Mouse (Mus musculus) stomach, embryonic 16.5 days (tissue): ENCODE data around the gene Cnnm4. TPM values are rescaled to one million over a fixed set of nuclear protein-coding genes. Genes with fewer than 3 reads are reported as not detected.

Source experiments
- ATAC-seq: fragments of 200-750 bp; cut with Nextera tagmentation; 2 replicates; pipeline ENCODE4 v1.8.0; 2017; ENCODE audit warnings: moderate number of reproducible peaks, moderate TSS enrichment; ENCODE audit not compliant: insufficient read depth, low FRiP score
- H3K27ac ChIP-seq: fragments of 300-500 bp; sonication (generic); 2 replicates; pipeline ENCODE4 v1.5.1; 2014; ENCODE audit warnings: low read length
- H3K27me3 ChIP-seq: fragments of 300-500 bp; sonication (generic); 2 replicates; pipeline ENCODE4 v1.6.1; 2014; ENCODE audit warnings: low read length, control low read depth, mixed read lengths; ENCODE audit not compliant: control insufficient read depth, insufficient read depth
- H3K36me3 ChIP-seq: fragments of 300-500 bp; sonication (generic); 2 replicates; pipeline ENCODE4 v1.6.1; 2014; ENCODE audit warnings: low read length; ENCODE audit not compliant: control insufficient read depth, insufficient read depth
- H3K4me1 ChIP-seq: fragments of 300-500 bp; sonication (generic); 2 replicates; pipeline ENCODE4 v1.6.1; 2014; ENCODE audit warnings: low read length, control low read depth, mixed read lengths; ENCODE audit not compliant: control insufficient read depth, insufficient read depth
- H3K4me2 ChIP-seq: fragments of 300-500 bp; sonication (generic); 2 replicates; pipeline ENCODE4 v1.6.1; 2014; ENCODE audit warnings: low read depth, low read length, mixed read lengths
- H3K4me3 ChIP-seq: fragments of 300-500 bp; sonication (generic); replicated peaks from 2 replicates; pipeline ENCODE4 v1.5.1; 2014; ENCODE audit warnings: mild to moderate bottlenecking, low read length
- H3K9ac ChIP-seq: fragments of 300-500 bp; sonication (generic); 2 replicates; pipeline ENCODE4 v1.6.1; 2014; ENCODE audit warnings: low read length
- H3K9me3 ChIP-seq: fragments of 300-500 bp; sonication (generic); replicated peaks from 2 replicates; pipeline ENCODE4 v1.6.1; 2016; ENCODE audit warnings: low read length, control low read depth; ENCODE audit not compliant: control insufficient read depth
- WGBS: fragments of 180-500 bp; shearing (Covaris S2); extraction: QIAGEN DNeasy Blood & Tissue Kit; methylation state at CpG from one replicate; pipeline ENCODE4 v1.1.7; 2014; 5-methylcytosine and 5-hydroxymethylcytosine counted together
- polyA plus RNA-seq: library from polyadenylated mRNA; unstranded; fragments of >200 nt; fragmentation: Nextera tagmentation; extraction: Ambion mirVana; gene quantifications from 2 replicates; pipeline ENCODE4 v1.2.1, GENCODE M21; 2015

Cnnm4 gene
- polyA plus RNA-seq, 1 experiment from 2014 or later: 16.7 TPM

- 84% methylated on average over 12 of the region's 12 CpGs for WGBS
- Histone ChIP-seq H3K9ac (no peak overlapping the region), H3K36me3 (no peaks in the 10 kb centered on the region), H3K4me2 (no peak overlapping the region), H3K4me3 (no peak overlapping the region), H3K9me3 (no peaks in the 10 kb centered on the region), H3K27me3 (no peaks in the 10 kb centered on the region), H3K27ac (no peak overlapping the region), H3K4me1 (peaks cover 24% of the 10 kb centered on the region)
- ATAC-seq: no peak
Observed at GRCm38 (mm10) chr1:36479903-36480899, 8.8 kb downstream of the Cnnm4 start.

GRCm38 (mm10) chr1:36483825-36484224 lies 12.4 kb downstream of the Cnnm4 start:
- no peaks in the 10 kb centered on the region for H3K36me3 ChIP-seq
- no peak overlapping the region for H3K4me3 ChIP-seq
- 63% methylated on average over 4 of the region's 4 CpGs for WGBS
- H3K27ac ChIP-seq: no peak overlapping the region
- H3K9ac ChIP-seq: no peak overlapping the region
- peak; percentile 66 for ATAC-seq
- peaks cover 6% of the 10 kb centered on the region; the same call in 1 of the 2 replicates for H3K4me1 ChIP-seq
- no peaks in the 10 kb centered on the region for H3K27me3 ChIP-seq
- H3K4me2 ChIP-seq: no peak overlapping the region
- no peaks in the 10 kb centered on the region for H3K9me3 ChIP-seq

GRCm38 (mm10) chr1:36485080-36485479 lies 13.7 kb downstream of the Cnnm4 start:
- no peaks in the 10 kb centered on the region for H3K36me3 ChIP-seq
- no peak for ATAC-seq
- H3K27ac ChIP-seq: no peak overlapping the region
- H3K4me1 ChIP-seq: peaks cover 6% of the 10 kb centered on the region; the same call in 1 of the 2 replicates
- no peak overlapping the region for H3K4me3 ChIP-seq
- no peaks in the 10 kb centered on the region for H3K9me3 ChIP-seq
- no peak overlapping the region for H3K4me2 ChIP-seq
- WGBS: 40% methylated on average over 7 of the region's 7 CpGs
- no peaks in the 10 kb centered on the region for H3K27me3 ChIP-seq
- no peak overlapping the region for H3K9ac ChIP-seq

GRCm38 (mm10) chr1:36487111-36487510 lies 15.7 kb downstream of the Cnnm4 start:
- no peak overlapping the region for H3K4me2 ChIP-seq
- 83% methylated on average over 9 of the region's 9 CpGs for WGBS
- H3K27ac ChIP-seq: no peak overlapping the region
- no peaks in the 10 kb centered on the region for H3K9me3 ChIP-seq
- H3K9ac ChIP-seq: no peak overlapping the region
- ATAC-seq: no peak
- H3K36me3 ChIP-seq: no peaks in the 10 kb centered on the region
- peaks cover 9% of the 10 kb centered on the region for H3K4me1 ChIP-seq
- no peak overlapping the region for H3K4me3 ChIP-seq
- H3K27me3 ChIP-seq: no peaks in the 10 kb centered on the region

DNA sequence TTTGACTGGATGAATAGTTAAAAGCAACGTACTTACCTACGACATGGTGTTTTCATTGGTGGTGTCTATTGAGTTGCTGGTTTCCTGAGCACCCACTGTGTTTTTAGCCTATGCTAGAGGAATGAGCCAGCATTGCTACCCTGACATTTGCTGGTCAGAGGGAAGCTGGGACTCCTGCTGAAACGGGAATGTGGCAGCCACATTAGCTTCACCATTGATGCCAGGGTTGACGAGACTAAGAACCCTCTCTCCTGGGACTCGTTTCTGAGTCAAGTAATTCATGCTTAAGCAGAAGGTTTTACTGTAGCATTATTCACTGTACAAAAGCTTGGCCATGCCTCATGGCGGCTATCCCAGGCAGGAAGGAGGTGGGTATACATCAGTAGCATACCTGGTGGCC lies 18.2 kb downstream of the Cnnm4 start:
- Histone ChIP-seq H3K27me3 (no peaks in the 10 kb centered on the region), H3K4me3 (no peak overlapping the region), H3K36me3 (no peaks in the 10 kb centered on the region), H3K9ac (no peak overlapping the region), H3K4me1 (peaks cover 8% of the 10 kb centered on the region; the same call in 1 of the 2 replicates), H3K27ac (no peak overlapping the region), H3K9me3 (no peaks in the 10 kb centered on the region), H3K4me2 (no peak overlapping the region)
- 82% methylated on average over 6 of the region's 6 CpGs for WGBS
- ATAC-seq: no peak

GRCm38 (mm10) chr1:36492416-36493139 lies 21.2 kb downstream of the Cnnm4 start:
- H3K4me2 ChIP-seq: no peak overlapping the region
- H3K27me3 ChIP-seq: no peaks in the 10 kb centered on the region
- 0 out of 2 replicates have a peak overlapping the region, but pooled peaks have one; percentile 42 for H3K27ac ChIP-seq
- ATAC-seq: peak; percentile 87
- peaks cover 8% of the 10 kb centered on the region; the same call in 1 of the 2 replicates for H3K4me1 ChIP-seq
- H3K4me3 ChIP-seq: no peak overlapping the region
- H3K9ac ChIP-seq: peak overlapping the region; percentile 32; the same call in 1 of the 2 replicates
- WGBS: 38% methylated on average over 9 of the region's 9 CpGs
- H3K36me3 ChIP-seq: no peaks in the 10 kb centered on the region
- H3K9me3 ChIP-seq: no peaks in the 10 kb centered on the region

DNA sequence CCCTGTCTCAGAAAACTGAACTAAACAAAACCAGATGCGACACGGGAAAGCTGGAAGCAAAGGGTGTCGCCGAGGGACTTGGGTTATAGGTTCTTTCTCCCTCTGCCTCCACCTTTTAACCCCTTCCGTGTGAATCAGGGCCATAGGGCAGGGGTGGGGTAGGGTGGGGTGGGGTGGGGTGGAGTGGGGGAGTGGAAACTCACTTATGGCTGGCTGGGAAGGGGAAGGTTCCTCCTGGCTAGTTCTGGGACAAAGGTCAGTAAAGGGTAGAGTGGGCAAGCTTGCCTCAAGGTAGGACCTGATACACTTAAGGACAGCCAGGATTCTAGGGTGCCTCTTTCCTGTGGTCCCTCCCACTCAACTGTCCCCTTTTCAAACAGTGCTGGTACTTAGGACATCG lies 21.9 kb downstream of the Cnnm4 start:
- no peaks in the 10 kb centered on the region for H3K9me3 ChIP-seq
- H3K4me2 ChIP-seq: no peak overlapping the region
- no peak for ATAC-seq
- H3K27ac ChIP-seq: no peak overlapping the region
- no peaks in the 10 kb centered on the region for H3K36me3 ChIP-seq
- no peaks in the 10 kb centered on the region for H3K27me3 ChIP-seq
- H3K4me3 ChIP-seq: no peak overlapping the region
- no peak overlapping the region for H3K9ac ChIP-seq
- 76% methylated on average over 6 of the region's 6 CpGs for WGBS
- H3K4me1 ChIP-seq: peaks cover 8% of the 10 kb centered on the region; the same call in 1 of the 2 replicates

DNA sequence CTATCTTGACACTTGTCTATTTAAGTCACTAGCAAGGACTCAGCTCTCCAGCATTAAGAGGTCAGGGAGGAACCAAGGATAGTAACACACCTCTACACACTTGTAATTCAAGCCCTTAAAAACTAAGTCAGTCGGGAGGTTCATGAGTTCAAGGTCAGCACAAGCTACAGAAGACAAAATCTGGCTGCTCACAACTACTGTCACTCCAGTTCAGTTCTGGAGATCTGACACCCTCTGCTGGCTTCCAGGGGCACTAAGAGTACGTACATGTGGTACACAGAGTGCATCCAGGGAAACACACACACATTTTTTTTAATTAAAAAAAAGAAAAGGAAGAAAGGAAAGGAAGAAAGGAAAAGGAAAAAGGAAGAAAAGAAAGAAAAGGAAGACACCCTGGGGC lies 25.3 kb downstream of the Cnnm4 start:
- Histone ChIP-seq H3K4me2 (no peak overlapping the region), H3K9ac (no peak overlapping the region), H3K9me3 (no peaks in the 10 kb centered on the region), H3K27me3 (no peaks in the 10 kb centered on the region), H3K4me1 (peaks cover 8% of the 10 kb centered on the region; the same call in 1 of the 2 replicates), H3K27ac (no peak overlapping the region), H3K36me3 (no peaks in the 10 kb centered on the region), H3K4me3 (no peak overlapping the region)
- WGBS: 51% methylated on average over 2 of the region's 2 CpGs
- ATAC-seq: no peak

GRCm38 (mm10) chr1:36497312-36497711 lies 25.9 kb downstream of the Cnnm4 start:
- no peak for ATAC-seq
- no peak overlapping the region for H3K4me3 ChIP-seq
- WGBS: 95% methylated on average over 2 of the region's 2 CpGs
- no peaks in the 10 kb centered on the region for H3K27me3 ChIP-seq
- no peaks in the 10 kb centered on the region for H3K9me3 ChIP-seq
- H3K4me1 ChIP-seq: peaks cover 5% of the 10 kb centered on the region; the same call in 1 of the 2 replicates
- H3K36me3 ChIP-seq: no peaks in the 10 kb centered on the region
- H3K27ac ChIP-seq: no peak overlapping the region
- H3K4me2 ChIP-seq: no peak overlapping the region
- no peak overlapping the region for H3K9ac ChIP-seq
